Mouse (Mus musculus) macrophage (primary cell): ENCODE results near the gene Zkscan14. TPM values are rescaled to one million over a fixed set of nuclear protein-coding genes. Genes with fewer than 3 reads are reported as not detected.
"Not testable (repeated sequence)": the region's sequence is repeated elsewhere in the genome, so short reads cannot be mapped to it uniquely, and the experiment has no call there.

Source experiments
- H3K27ac ChIP-seq: fragments of 350-480 bp; formaldehyde crosslinking; 2 replicates; pipeline ENCODE4 v1.9.0; 2021
- H3K36me3 ChIP-seq: fragments of 350-480 bp; formaldehyde crosslinking; 2 replicates; pipeline ENCODE4 v1.9.0; 2021; ENCODE audit errors: inconsistent target
- H3K4me3 ChIP-seq: fragments of 350-480 bp; formaldehyde crosslinking; 2 replicates; pipeline ENCODE4 v1.9.0; 2021; ENCODE audit errors: inconsistent target
- H3K79me2 ChIP-seq: fragments of 350-480 bp; formaldehyde crosslinking; 2 replicates; pipeline ENCODE4 v1.9.0; 2021; ENCODE audit errors: inconsistent target
- WGBS: methylation state at CpG from one replicate; pipeline ENCODE4 v1.1.7; 2026; ENCODE audit warnings: inconsistent platforms; ENCODE audit not compliant: missing documents; 5-methylcytosine and 5-hydroxymethylcytosine counted together
- polyA plus RNA-seq: library from polyadenylated mRNA; stranded (reverse); fragments of 250-400 nt; gene quantifications from 3 replicates; pipeline ENCODE4 v1.2.4, GENCODE M21; 2018; ENCODE audit warnings: inconsistent platforms

Zkscan14 gene
- polyA plus RNA-seq, 1 experiment from 2014 or later, result 7.4 TPM

DNA sequence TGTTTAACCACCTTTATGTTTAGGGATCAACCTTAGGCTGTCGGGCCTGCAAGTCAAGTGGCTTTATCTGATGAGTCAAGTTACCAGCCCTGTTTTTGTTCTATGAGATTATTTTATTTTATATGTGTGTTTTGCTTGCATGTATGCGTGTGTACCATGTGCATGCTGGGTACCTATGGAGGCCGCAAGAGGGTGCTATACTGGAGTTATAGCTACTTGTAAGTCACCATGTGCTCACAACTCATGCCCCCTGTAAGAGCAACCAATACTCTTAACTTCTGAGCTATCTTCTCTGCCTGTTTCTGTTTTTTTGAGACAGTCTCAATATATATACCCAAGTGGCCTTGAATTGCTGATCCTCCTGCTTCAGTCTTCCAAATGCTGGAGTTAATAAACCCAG lies 11.8 kb upstream of the Zkscan14 start:
- H3K36me3 ChIP-seq, result peaks cover 26% of the 10 kb centered on the region; the same call in 1 of the 2 replicates
- WGBS, result 86% methylated on average over 3 of the region's 3 CpGs

DNA sequence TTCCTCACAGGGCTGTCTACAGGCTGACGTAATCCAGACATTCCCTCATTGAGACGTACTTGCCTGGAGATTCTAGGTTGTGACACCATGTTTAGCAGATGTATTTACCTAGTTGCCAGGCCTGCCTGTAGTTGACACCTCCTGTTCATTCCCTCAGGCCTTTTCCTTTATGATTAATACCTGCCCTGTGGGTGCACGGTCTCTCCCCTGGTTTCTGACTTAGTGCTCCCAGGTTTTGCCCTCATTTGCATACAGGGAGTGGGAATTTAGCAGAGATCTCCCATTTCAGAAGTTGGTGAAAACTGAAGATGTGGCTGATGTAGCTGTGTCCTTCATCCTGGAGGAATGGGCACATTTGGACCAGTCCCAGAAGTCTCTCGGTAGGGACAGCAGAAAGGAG lies 10.5 kb upstream of the Zkscan14 start:
- H3K79me2 ChIP-seq, result peaks cover under 1% of the 10 kb centered on the region; the same call in 1 of the 2 replicates
- WGBS, result 91% methylated on average over 4 of the region's 4 CpGs
- H3K27ac ChIP-seq, result no peak overlapping the region
- H3K36me3 ChIP-seq, result peaks cover 19% of the 10 kb centered on the region; the same call in 1 of the 2 replicates
- no peak overlapping the region for H3K4me3 ChIP-seq

More for the DNA sequence above, 11.8 kb upstream of the Zkscan14 start:
- Histone ChIP-seq H3K4me3 (no peak overlapping the region), H3K27ac (no peak overlapping the region), H3K79me2 (no peaks in the 10 kb centered on the region)

DNA sequence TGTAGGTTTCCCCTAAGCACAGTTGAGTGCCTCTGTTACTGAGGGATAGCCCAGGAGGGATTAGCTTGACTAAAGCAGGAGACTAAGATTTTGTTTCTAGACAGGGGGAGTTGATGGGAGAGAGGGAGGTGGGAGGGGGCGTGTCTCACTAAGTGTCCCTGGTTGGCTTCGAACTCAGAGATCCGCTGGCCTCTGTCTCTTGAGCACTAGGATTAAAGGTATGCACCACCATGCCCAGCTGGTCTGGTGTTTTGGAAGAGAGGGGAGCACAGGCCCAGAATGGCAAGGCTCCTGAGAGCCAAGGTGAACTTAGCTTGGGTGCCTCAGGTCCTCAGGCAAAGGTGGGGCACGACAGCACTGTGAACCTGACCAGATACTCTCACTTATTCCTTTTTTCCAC lies 9.7 kb upstream of the Zkscan14 start:
- WGBS, result 96% methylated on average over 4 of the region's 4 CpGs
- peaks cover 9% of the 10 kb centered on the region; the same call in 1 of the 2 replicates for H3K79me2 ChIP-seq
- H3K36me3 ChIP-seq, result peaks cover 19% of the 10 kb centered on the region; the same call in 1 of the 2 replicates
- H3K27ac ChIP-seq, result no peak overlapping the region
- no peak overlapping the region for H3K4me3 ChIP-seq

DNA sequence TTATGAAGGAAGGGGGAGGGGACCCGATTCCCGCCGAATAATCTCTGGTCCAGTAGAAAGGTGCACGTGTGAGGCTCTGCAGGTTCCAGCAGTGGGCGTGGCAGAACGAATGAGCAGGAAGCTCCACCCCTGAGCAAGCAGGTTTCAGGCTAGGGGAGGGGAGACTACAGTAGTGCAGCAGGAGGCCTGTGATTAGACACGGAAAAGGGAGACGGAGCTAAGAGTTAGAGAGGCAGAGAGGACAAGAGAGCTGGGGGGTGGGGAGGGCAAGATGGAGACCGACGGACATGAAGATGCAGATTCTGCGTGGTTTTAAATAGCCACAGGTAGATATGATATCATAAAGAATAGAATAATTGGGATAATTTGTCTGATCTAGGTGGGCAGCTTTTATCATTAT lies 6.7 kb upstream of the Zkscan14 start:
- H3K4me3 ChIP-seq, H3K27ac ChIP-seq: not testable (repeated sequence)
- Histone ChIP-seq H3K36me3 (peaks cover 19% of the 10 kb centered on the region; the same call in 1 of the 2 replicates), H3K79me2 (peaks cover 10% of the 10 kb centered on the region; the same call in 1 of the 2 replicates)
- WGBS, result 83% methylated on average over 10 of the region's 11 CpGs

DNA sequence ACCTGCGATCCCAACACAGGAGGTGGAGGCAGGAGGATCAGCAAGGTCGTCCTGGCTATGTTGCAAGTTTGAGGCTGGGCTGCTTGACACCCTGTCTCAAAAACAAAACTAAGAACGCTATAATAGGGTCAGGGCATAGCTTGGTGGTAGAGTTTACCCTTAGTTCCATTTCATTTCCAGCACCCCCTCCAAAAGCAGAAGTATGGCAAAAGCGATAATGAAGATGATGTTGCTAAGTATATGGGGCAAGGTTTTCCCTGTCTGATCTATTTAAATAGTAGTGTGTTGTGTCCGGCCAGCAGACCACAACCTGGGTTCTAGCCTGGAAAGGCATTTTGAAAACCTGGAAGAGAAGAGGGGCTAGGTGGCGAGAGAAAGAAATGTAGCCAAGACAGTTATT lies 6.3 kb upstream of the Zkscan14 start:
- Histone ChIP-seq H3K4me3 (no peak overlapping the region), H3K79me2 (peaks cover 10% of the 10 kb centered on the region; the same call in 1 of the 2 replicates), H3K27ac (no peak overlapping the region), H3K36me3 (peaks cover 15% of the 10 kb centered on the region; the same call in 1 of the 2 replicates)
- 89% methylated on average over 5 of the region's 6 CpGs for WGBS

DNA sequence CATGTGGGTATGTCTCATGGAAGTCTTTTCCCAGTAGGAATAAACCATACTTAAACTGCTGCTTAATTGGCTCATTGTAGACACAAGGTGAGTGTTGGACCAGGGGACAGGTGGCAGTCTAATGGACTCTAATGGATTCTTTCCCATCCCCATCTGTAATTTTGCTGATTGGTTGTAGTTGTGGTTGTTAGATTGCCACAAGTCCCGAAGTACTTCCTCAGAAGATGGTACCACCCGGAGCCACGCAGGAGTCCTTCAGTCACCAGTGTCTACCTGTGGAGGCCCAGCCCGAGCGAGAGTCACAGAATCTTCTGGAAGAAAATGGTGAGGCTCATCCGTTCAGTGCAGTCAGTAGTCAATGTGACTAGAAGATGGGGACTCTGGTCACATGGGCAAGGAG lies 5.7 kb upstream of the Zkscan14 start:
- H3K4me3 ChIP-seq, result no peak overlapping the region
- 93% methylated on average over 6 of the region's 6 CpGs for WGBS
- no peak overlapping the region for H3K27ac ChIP-seq
- H3K36me3 ChIP-seq, result peaks cover 11% of the 10 kb centered on the region; the same call in 1 of the 2 replicates
- H3K79me2 ChIP-seq, result peaks cover 10% of the 10 kb centered on the region; the same call in 1 of the 2 replicates

DNA sequence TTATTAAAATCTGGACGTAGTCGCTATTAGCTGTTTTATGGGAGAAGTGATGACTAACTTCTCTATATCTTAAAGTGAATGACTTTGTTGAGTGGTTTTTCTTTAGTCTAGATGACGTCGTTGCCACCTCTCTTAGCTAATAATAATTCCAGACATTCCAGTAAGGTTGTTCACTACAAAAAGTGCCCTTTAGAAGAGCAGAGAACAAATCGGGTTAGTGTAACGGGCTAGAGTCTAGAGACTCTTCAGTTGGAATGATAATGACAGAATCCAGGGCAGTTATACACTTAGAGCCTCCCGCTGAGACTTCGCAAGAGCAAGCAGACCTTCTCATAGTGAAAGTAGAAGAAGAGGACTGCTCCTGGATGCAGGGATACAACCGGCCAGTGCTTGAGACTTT lies 3.4 kb upstream of the Zkscan14 start:
- 20% methylated on average over 9 of the region's 9 CpGs for WGBS
- Histone ChIP-seq H3K36me3 (no peaks in the 10 kb centered on the region), H3K79me2 (peaks cover 25% of the 10 kb centered on the region), H3K4me3 (peak overlapping the region; percentile 71), H3K27ac (peak overlapping the region; percentile 54)

DNA sequence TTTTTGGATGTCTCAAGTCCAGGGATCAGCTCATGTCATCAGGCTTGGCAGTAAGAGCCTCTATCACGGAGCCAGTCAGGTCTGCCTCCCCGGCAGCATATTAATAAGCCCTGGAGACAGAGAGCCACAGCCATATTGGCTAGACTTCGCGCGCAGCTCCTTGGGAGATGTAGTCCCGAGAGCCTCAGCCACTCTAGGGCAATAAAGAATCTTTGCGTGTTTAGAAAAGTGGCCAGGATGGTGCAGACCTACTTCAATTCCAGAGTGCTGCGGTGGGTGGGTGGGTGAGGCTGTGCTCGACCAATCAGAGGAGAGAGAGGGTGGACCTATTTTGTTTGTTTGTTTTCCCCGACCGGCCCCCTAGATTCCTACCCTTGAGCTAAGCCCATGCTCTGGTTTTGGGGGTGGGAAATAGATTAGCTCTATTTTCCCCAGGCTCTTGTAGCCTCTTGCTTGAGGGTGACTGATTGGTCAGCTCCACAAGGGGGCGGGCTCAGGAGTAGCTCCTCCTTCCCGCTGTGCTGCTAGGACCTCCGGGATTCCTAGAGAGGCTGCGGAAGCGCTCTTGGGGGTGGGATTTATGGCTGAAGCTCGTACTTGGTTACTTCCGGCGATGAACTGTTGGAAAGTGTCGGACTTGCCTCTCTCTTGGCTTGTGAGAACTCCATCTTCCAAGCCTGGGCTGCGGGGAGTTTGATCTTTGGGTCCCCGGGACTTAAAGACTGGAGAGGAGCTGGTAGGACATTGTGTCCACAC lies 2.4 kb upstream of the Zkscan14 start, which contains the start of gene Zkscan5:
Gene Zkscan5 (plus strand): TSS at position 627 of the 756 bp plus-strand sequence.
- under 1% methylated on average over 22 of the region's 22 CpGs for WGBS
- H3K4me3 ChIP-seq, result peak within 1 kb of the TSS; percentile 71
- no peaks in the 10 kb centered on the region for H3K36me3 ChIP-seq
- peak within 1 kb of the TSS; percentile 54 for H3K27ac ChIP-seq
- H3K79me2 ChIP-seq, result peaks cover 34% of the 10 kb centered on the region

DNA sequence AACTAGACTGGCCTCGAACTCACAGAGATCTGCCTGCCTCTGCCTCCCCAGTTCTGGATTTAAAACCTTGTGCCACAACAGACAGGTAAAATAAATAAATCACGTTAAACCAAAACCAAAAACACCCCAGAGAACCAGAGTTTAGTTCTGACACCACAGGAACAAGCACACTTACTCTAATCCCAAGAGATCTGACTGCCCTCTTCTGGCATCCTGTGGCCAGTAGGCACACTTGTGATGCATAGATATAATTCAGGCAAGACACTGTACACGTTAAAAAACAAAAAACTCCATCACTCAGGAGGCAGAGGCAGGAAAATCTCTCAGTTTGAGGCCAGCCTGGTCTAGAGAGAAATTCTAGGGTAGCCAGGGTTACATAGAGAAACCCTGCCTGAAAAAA lies 778 bp upstream of the Zkscan14 start:
- H3K27ac ChIP-seq, result no peak overlapping the region
- H3K4me3 ChIP-seq, result no peak overlapping the region
- H3K36me3 ChIP-seq, result no peaks in the 10 kb centered on the region
- WGBS, result 38% methylated on average over 3 of the region's 3 CpGs
- peaks cover 39% of the 10 kb centered on the region for H3K79me2 ChIP-seq

DNA sequence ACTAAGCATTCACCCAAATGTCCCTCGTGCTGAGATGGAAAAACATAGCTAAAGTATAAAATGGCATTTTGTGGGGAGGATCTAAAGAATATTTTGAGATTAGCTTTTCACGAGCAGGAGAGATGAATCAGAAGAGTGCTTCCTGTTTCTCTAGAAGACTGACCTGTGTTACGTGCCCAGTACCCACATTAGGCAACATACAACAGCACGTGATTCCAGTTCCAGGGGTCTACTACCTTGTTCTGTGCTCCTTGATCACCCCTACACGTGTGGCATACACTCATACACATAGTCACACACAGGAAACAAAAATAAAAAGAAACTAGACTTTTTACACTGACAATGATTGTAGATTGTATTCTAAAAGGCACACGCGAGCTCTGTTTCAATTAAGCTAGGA lies 1.3 kb downstream of the Zkscan14 start:
- 50% methylated on average over 7 of the region's 7 CpGs for WGBS
- peaks cover 14% of the 10 kb centered on the region for H3K36me3 ChIP-seq
- peak overlapping the region; percentile 97 for H3K4me3 ChIP-seq
- no peak overlapping the region for H3K27ac ChIP-seq
- H3K79me2 ChIP-seq, result peaks cover 28% of the 10 kb centered on the region

DNA sequence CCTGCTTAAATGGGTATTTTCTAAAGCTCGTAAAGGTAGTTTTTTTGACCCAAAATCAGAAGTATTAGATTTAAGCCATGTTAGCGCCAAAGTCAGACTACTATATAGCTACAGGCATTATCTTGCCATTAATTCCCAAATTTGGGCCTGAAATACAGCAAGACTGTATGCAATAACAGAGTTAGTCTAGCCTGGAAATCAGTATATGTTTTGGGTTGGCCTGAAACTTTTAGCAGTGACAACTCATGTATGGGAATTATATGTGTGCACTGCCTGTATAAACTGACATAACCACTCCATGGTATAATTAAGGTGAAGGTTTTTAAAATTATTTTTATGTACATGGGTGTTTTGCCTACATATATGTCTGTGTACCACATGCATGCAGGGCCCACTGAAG lies 9.7 kb downstream of the Zkscan14 start, which contains the start of gene Atp5j2:
Gene Atp5j2 (minus strand): TSS at position 101 of the 400 bp plus-strand sequence.
- Histone ChIP-seq H3K79me2 (peaks cover 47% of the 10 kb centered on the region), H3K36me3 (peaks cover 35% of the 10 kb centered on the region), H3K4me3 (peak within 1 kb of the TSS; percentile 98), H3K27ac (peak within 1 kb of the TSS; percentile 83)
- 92% methylated on average over 2 of the region's 2 CpGs for WGBS

DNA sequence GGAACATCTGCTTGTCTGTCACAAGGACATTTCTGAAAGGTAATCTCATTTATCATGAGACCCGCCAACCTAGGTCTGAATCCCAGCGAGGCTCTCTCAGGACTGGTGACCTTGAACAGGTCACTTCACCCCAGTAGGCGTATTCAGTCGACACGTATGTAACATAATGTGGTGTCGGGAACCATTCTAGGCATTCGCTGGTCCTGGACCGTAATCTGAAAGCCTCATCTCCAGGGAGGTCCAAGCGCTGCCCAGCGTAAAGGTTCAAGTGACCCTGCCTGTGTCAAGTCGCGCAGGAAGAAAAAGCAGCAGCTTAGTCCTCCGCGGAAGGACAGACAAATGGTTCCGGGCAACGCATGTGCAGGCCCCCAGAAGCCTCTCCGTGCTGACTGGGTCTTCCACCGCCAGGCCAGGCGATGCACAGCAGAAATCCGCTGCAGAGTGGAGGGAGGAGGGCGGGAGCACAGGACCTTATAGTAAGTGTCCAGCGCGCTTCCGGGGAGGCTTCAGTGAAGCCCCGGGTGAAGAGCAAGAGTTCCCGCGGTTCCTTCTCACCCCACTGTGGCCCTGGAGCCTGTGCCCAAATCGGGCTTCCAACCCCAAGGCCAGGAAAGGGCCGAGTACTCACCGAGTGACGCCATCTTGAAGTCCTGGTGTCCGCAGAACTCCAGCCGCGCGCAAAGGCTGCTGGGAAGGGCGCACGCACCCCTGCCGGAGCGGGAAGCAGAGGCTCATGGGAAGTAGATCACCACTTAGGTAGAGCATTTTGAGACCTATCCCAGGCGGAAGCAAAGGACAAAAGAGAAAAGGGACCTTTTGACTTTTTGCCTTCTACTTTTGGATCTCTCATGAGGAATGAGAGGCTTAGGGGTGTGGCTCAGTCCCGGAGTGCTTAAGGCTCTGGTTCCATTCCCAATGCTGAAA lies 10.5 kb downstream of the Zkscan14 start:
- peak overlapping the region; percentile 98 for H3K4me3 ChIP-seq
- H3K36me3 ChIP-seq, result peaks cover 38% of the 10 kb centered on the region
- peak overlapping the region; percentile 83 for H3K27ac ChIP-seq
- WGBS, result 3% methylated on average over 41 of the region's 41 CpGs
- H3K79me2 ChIP-seq, result peaks cover 55% of the 10 kb centered on the region

DNA sequence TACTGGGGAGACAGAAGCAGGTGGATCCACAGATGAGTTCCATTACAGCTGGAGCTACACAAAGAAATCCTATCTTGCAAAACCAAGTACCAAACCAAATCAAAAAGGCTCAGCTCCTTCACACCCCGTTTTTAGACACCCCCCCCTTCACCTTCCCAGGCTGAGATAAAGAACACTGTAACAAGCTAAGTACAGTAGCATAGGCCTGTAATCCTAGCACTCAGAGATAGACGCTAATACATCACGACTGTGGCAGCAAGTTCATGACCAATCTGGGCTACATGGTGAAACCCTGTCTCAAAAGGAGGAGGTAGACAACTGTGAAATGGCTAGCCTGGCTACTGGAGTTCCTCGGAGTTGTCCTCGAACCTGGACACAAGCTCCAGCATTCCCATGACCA lies 11.3 kb downstream of the Zkscan14 start:
- H3K36me3 ChIP-seq, result peaks cover 38% of the 10 kb centered on the region
- 50% methylated on average over 5 of the region's 5 CpGs for WGBS
- H3K27ac ChIP-seq, result peak overlapping the region; percentile 83; the same call in 1 of the 2 replicates

DNA sequence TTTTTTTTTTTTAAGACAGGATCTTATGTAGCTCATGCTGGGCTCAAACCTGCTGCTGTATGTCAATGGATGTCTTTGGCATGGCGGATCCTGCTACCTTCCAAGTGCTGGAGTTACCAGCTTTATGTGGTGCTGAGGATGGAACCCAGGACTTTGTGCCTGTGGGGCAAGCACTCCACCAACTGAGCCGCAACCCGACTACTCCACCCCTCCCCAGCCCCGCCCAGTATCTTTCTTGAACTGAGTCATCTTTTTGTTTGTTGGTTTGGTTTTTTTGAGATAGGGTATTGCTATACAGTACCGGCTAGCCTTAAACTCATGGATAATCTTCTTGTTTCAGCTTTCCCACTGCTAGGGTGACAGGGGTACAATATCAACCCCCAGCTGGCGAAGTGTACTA lies 12.3 kb downstream of the Zkscan14 start:
- WGBS, result 85% methylated on average over 6 of the region's 6 CpGs
- Histone ChIP-seq H3K36me3 (peaks cover 35% of the 10 kb centered on the region), H3K79me2 (peaks cover 66% of the 10 kb centered on the region), H3K27ac (no peak overlapping the region), H3K4me3 (no peak overlapping the region)

More for the DNA sequence above, 11.3 kb downstream of the Zkscan14 start:
- Histone ChIP-seq H3K79me2 (peaks cover 61% of the 10 kb centered on the region), H3K4me3 (peak overlapping the region; percentile 98)
